Mouse (Mus musculus): ENCODE data around the gene Olfr137. TPM values are rescaled to one million over a fixed set of nuclear protein-coding genes. Genes with fewer than 3 reads are reported as not detected.

Olfr137 gene
- not detected in 2 replicates for polyA plus RNA-seq (2012; rRNA removed; ENCODE audit: low replicate concordance)

DNA sequence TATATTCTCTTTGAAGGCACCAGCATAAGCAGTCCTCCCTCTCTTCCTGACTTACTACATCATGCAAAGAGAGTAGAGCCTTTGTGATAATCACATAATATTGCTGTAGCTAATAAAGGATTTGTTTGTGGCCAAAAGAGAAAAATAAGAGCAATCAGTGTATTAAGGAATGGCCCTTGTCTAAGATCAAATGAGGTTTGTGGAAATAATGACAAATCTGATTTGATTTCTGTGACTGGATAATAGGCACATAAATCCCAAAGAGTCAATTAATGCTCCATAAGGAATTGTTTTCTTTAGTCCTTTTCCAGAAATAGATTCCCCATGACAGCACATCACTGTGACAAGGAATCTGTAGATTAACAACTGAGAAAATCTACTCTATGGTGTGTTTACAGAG lies at the start of gene Olfr137:
Olfr137 (minus strand) TSS at position 101 of the 400 bp plus-strand sequence.

DNA sequence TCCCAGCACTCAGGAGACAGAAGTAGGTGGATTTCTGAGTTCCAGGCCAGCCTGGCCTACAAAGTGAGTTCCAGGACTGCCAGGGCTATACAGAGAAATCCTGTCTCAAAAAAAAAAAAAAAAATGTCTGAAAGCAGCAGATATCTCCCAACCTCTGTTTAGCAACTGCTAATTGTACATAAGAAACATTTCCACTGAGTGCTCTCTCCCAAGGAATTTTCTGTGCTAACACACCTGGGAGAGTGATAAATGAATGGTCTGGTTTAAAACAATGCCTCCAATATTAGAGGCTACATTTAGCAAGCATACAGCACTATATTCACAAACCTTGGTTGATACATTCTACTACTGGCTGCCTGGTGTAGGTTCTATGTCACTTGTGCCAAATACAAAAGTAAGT lies 22.2 kb upstream of the Olfr137 start, which contains the start of gene Olfr136:
Olfr136 (plus strand) TSS at position 301 of the 400 bp plus-strand sequence.

DNA sequence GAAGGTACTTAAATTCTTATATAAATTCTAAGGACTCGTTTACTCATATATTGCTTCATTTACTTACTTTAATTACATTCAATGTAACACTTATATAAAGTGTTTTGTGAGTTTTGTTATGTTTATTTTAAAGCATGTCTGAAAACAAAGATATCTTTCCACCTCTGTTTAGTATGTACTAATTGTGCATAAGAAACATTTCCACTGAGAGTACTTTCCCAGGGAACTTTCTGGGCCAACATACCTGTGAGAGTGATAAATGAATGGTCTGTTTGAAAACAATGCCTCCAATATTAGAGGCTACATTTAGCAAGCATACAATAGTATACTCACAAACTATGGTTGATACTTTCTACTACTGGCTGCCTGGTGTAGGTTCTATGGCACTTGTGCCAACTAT lies 46.6 kb downstream of the Olfr137 start, which contains the start of gene Olfr138:
Olfr138 (plus strand) TSS at position 301 of the 400 bp plus-strand sequence.

Other genes with a start within 250 kb of the Olfr137 start
- not detected in 2 replicates for gene Olfr129, start 247.5 kb downstream of the Olfr137 start, polyA plus RNA-seq (2012; rRNA removed; ENCODE audit: low replicate concordance)
- not detected in 2 replicates for gene Olfr130, start 243.6 kb downstream of the Olfr137 start, polyA plus RNA-seq (2012; rRNA removed; ENCODE audit: low replicate concordance)
- not detected in 2 replicates for gene Olfr131, start 218.9 kb downstream of the Olfr137 start, polyA plus RNA-seq (2012; rRNA removed; ENCODE audit: low replicate concordance)
- not detected in 2 replicates for gene Olfr132, start 173.0 kb downstream of the Olfr137 start, polyA plus RNA-seq (2012; rRNA removed; ENCODE audit: low replicate concordance)
- not detected in 2 replicates for gene Olfr133, start 162.3 kb downstream of the Olfr137 start, polyA plus RNA-seq (2012; rRNA removed; ENCODE audit: low replicate concordance)
- not detected in 2 replicates for gene Olfr134, start 136.2 kb downstream of the Olfr137 start, polyA plus RNA-seq (2012; rRNA removed; ENCODE audit: low replicate concordance)
- not detected in 2 replicates for gene Olfr135, start 103.2 kb downstream of the Olfr137 start, polyA plus RNA-seq (2012; rRNA removed; ENCODE audit: low replicate concordance)
- not detected in 2 replicates for gene Olfr138, start 46.5 kb downstream of the Olfr137 start, polyA plus RNA-seq (2012; rRNA removed; ENCODE audit: low replicate concordance)
- not detected in 2 replicates for gene Olfr136, start 22.3 kb upstream of the Olfr137 start, polyA plus RNA-seq (2012; rRNA removed; ENCODE audit: low replicate concordance)
- not detected in 2 replicates for gene Esp36, start 112.6 kb upstream of the Olfr137 start, polyA plus RNA-seq (2012; rRNA removed; ENCODE audit: low replicate concordance)
- not detected in 2 replicates for gene Esp34, start 246.6 kb upstream of the Olfr137 start, polyA plus RNA-seq (2012; rRNA removed; ENCODE audit: low replicate concordance)